Mouse (Mus musculus): Measurements from ENCODE around the gene Ube2c. TPM values are rescaled to one million over a fixed set of nuclear protein-coding genes. Genes with fewer than 3 reads are reported as not detected.

Ube2c gene
- polyA plus RNA-seq, 1 experiment: 57.7 TPM

DNA sequence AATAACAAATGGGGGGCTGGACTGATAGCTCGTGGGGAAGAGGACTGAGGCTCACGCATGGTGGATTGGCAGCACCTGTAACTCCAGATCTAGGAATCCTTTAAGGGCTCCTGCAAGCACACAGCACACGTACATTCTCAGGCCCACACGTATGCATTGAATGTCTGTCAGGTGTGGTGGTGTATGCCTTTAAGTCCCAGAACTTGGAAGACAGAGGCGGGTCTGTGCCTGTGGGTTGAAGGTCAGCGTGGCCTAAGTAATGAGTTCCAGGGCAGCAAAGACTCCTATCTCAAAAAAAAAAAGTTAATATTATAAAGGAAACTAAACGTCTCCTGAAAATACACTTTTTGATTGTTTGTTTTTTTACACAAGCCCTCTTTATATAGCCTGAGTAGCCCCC, 36.9 kb downstream of the Ube2c start:
- peak overlapping the region; percentile 30 for H3K4me3 ChIP-seq (ENCODE audit: control insufficient read depth, low read depth, low read length)

DNA sequence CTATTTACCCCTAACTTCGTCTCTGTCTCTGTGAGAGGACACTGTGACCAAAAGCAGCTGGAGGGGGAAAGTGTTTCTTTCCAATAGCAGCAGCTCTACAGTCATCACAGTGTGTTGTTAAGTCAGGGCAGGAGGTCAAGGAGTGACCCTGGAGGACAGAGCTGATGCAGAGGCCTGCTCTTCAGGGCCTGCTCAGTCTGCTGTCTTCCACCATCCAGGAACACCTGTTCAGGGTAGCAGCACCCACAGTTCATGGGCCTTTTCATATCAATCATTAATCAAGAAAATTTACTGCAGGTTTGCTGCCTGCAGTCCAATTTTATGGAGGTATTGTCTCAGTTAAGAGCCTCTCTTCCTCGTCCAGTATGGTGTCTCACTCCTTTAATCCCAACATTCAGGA, 43.9 kb downstream of the Ube2c start:
- H3K27me3 ChIP-seq (ENCODE audit: control insufficient read depth, insufficient read depth, low read length): no peaks in the 10 kb centered on the region
- H3K36me3 ChIP-seq (ENCODE audit: control insufficient read depth, insufficient read depth, low read length): peaks cover 1% of the 10 kb centered on the region; the same call in 1 of the 2 replicates
- H3K27ac ChIP-seq (ENCODE audit: control insufficient read depth, insufficient read depth, low read depth, low read length): no peak overlapping the region
- peak overlapping the region; percentile 65 for H3K4me3 ChIP-seq (ENCODE audit: control insufficient read depth, low read depth, low read length)
- no peak for TF ChIP-seq POLR2A (IDR thresholded peaks at IDR 0.05; ENCODE audit: control insufficient read depth, low read depth, low read length)
- no peak for TF ChIP-seq CTCF (IDR thresholded peaks at IDR 0.05; ENCODE audit: control insufficient read depth, insufficient read depth, insufficient replicate concordance, low read depth, low read length)
- H3K4me1 ChIP-seq (ENCODE audit: control insufficient read depth, insufficient read depth, low read length): no peaks in the 10 kb centered on the region

More for the DNA sequence above, 36.9 kb downstream of the Ube2c start:
- H3K27ac ChIP-seq (ENCODE audit: control insufficient read depth, insufficient read depth, low read depth, low read length): no peak overlapping the region
- no peaks in the 10 kb centered on the region for H3K27me3 ChIP-seq (ENCODE audit: control insufficient read depth, insufficient read depth, low read length)
- H3K4me1 ChIP-seq (ENCODE audit: control insufficient read depth, insufficient read depth, low read length): peaks cover 17% of the 10 kb centered on the region
- H3K36me3 ChIP-seq (ENCODE audit: control insufficient read depth, insufficient read depth, low read length): no peaks in the 10 kb centered on the region
- TF ChIP-seq POLR2A (IDR thresholded peaks at IDR 0.05; ENCODE audit: control insufficient read depth, low read depth, low read length): no peak
- no peak for TF ChIP-seq CTCF (IDR thresholded peaks at IDR 0.05; ENCODE audit: control insufficient read depth, insufficient read depth, insufficient replicate concordance, low read depth, low read length)

- no peak for TF ChIP-seq POLR2A (IDR thresholded peaks at IDR 0.05; ENCODE audit: control insufficient read depth, low read depth, low read length)
- no peak for TF ChIP-seq CTCF (IDR thresholded peaks at IDR 0.05; ENCODE audit: control insufficient read depth, insufficient read depth, insufficient replicate concordance, low read depth, low read length)
- peaks cover 1% of the 10 kb centered on the region; the same call in 1 of the 2 replicates for H3K36me3 ChIP-seq (ENCODE audit: control insufficient read depth, insufficient read depth, low read length)
- no peak overlapping the region for H3K27ac ChIP-seq (ENCODE audit: control insufficient read depth, insufficient read depth, low read depth, low read length)
- H3K4me1 ChIP-seq (ENCODE audit: control insufficient read depth, insufficient read depth, low read length): no peaks in the 10 kb centered on the region
- no peaks in the 10 kb centered on the region for H3K27me3 ChIP-seq (ENCODE audit: control insufficient read depth, insufficient read depth, low read length)
- H3K4me3 ChIP-seq (ENCODE audit: control insufficient read depth, low read depth, low read length): no peak overlapping the region
Measured at GRCm38 (mm10) chr2:164815348-164815747, 45.6 kb downstream of the Ube2c start.

DNA sequence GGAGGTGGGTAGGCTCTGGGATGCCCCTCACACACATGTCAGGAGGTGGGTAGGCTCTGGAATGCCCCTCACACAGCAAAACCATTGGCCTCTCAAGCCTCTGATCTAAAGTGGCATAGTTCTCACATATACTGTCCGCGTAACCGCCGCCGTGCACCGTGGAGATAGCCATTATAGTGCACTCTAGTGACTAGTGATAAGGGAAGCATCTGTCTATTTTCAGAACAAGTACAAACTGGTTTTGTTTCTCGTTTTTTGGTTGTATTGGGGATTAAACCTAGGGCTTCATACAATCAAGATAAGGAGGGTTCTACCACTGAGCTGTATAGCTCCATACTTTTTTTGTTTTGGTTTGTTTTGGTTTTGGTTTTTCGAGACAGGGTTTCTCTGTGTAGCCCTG, 46.1 kb downstream of the Ube2c start:
- H3K27me3 ChIP-seq (ENCODE audit: control insufficient read depth, insufficient read depth, low read length): no peaks in the 10 kb centered on the region
- H3K36me3 ChIP-seq (ENCODE audit: control insufficient read depth, insufficient read depth, low read length): peaks cover 1% of the 10 kb centered on the region; the same call in 1 of the 2 replicates
- H3K4me1 ChIP-seq (ENCODE audit: control insufficient read depth, insufficient read depth, low read length): no peaks in the 10 kb centered on the region
- no peak overlapping the region for H3K27ac ChIP-seq (ENCODE audit: control insufficient read depth, insufficient read depth, low read depth, low read length)
- H3K4me3 ChIP-seq (ENCODE audit: control insufficient read depth, low read depth, low read length): no peak overlapping the region
- TF ChIP-seq CTCF (IDR thresholded peaks at IDR 0.05; ENCODE audit: control insufficient read depth, insufficient read depth, insufficient replicate concordance, low read depth, low read length) (no peak), POLR2A (IDR thresholded peaks at IDR 0.05; ENCODE audit: control insufficient read depth, low read depth, low read length) (no peak)

GRCm38 (mm10) chr2:164817206-164817605, 47.5 kb downstream of the Ube2c start:
- H3K4me3 ChIP-seq (ENCODE audit: control insufficient read depth, low read depth, low read length): no peak overlapping the region
- H3K27ac ChIP-seq (ENCODE audit: control insufficient read depth, insufficient read depth, low read depth, low read length): no peak overlapping the region
- H3K4me1 ChIP-seq (ENCODE audit: control insufficient read depth, insufficient read depth, low read length): no peaks in the 10 kb centered on the region
- no peak for TF ChIP-seq POLR2A (IDR thresholded peaks at IDR 0.05; ENCODE audit: control insufficient read depth, low read depth, low read length)
- TF ChIP-seq CTCF (IDR thresholded peaks at IDR 0.05; ENCODE audit: control insufficient read depth, insufficient read depth, insufficient replicate concordance, low read depth, low read length): no peak
- H3K36me3 ChIP-seq (ENCODE audit: control insufficient read depth, insufficient read depth, low read length): peaks cover 1% of the 10 kb centered on the region; the same call in 1 of the 2 replicates
- H3K27me3 ChIP-seq (ENCODE audit: control insufficient read depth, insufficient read depth, low read length): no peaks in the 10 kb centered on the region

DNA sequence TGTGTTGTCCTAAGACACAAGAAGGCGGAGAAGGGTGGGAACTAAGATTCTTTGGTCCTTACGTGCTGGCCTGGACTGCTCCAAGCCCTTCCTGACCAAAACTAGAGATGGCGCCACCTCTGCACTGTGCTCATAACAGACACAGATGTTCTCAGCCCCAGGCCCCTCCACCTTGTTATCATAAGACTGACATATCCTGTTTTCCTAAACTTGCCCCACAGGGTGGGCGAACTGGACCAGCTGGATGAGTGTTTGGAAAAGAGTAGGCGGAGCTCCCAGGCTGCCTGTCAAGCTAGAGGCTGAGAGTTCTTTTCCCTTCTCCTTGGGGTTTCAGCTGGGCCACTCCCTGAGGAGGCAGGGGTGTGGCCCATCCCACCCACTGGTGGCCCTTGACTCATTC, 48.0 kb downstream of the Ube2c start:
- no peaks in the 10 kb centered on the region; the same call in 1 of the 2 replicates for H3K4me1 ChIP-seq (ENCODE audit: control insufficient read depth, insufficient read depth, low read length)
- H3K36me3 ChIP-seq (ENCODE audit: control insufficient read depth, insufficient read depth, low read length): peaks cover 1% of the 10 kb centered on the region; the same call in 1 of the 2 replicates
- H3K27ac ChIP-seq (ENCODE audit: control insufficient read depth, insufficient read depth, low read depth, low read length): no peak overlapping the region
- no peaks in the 10 kb centered on the region for H3K27me3 ChIP-seq (ENCODE audit: control insufficient read depth, insufficient read depth, low read length)
- no peak overlapping the region for H3K4me3 ChIP-seq (ENCODE audit: control insufficient read depth, low read depth, low read length)
- TF ChIP-seq POLR2A (IDR thresholded peaks at IDR 0.05; ENCODE audit: control insufficient read depth, low read depth, low read length): no peak

- Histone ChIP-seq H3K4me1 (ENCODE audit: control insufficient read depth, insufficient read depth, low read length) (no peaks in the 10 kb centered on the region; the same call in 1 of the 2 replicates), H3K36me3 (ENCODE audit: control insufficient read depth, insufficient read depth, low read length) (no peaks in the 10 kb centered on the region; the same call in 1 of the 2 replicates), H3K27me3 (ENCODE audit: control insufficient read depth, insufficient read depth, low read length) (no peaks in the 10 kb centered on the region), H3K4me3 (ENCODE audit: control insufficient read depth, low read depth, low read length) (peak overlapping the region; percentile 98), H3K27ac (ENCODE audit: control insufficient read depth, insufficient read depth, low read depth, low read length) (peak overlapping the region; percentile 46)
- TF ChIP-seq CTCF (IDR thresholded peaks at IDR 0.05; ENCODE audit: control insufficient read depth, insufficient read depth, insufficient replicate concordance, low read depth, low read length) (no peak), POLR2A (IDR thresholded peaks at IDR 0.05; ENCODE audit: control insufficient read depth, low read depth, low read length) (peak; percentile 21; the same call in 1 of the 2 replicates)
Measured at GRCm38 (mm10) chr2:164821060-164821459, 51.4 kb downstream of the Ube2c start.

Data from testis, adult 2 months (tissue).